Mouse (Mus musculus) adrenal gland, postnatal 14 days (tissue): Measurements from ENCODE around the gene Ror1. TPM values are rescaled to one million over a fixed set of nuclear protein-coding genes. Genes with fewer than 3 reads are reported as not detected.

ENCODE experiments used
- DNase-seq: peaks from one replicate; pipeline ENCODE4 v3.0.0; 2021; ENCODE audit warnings: mixed read lengths
- total RNA-seq: library from RNA; stranded (reverse); gene quantifications from 2 replicates; pipeline ENCODE4 v1.2.3, GENCODE M21; 2021

Ror1 gene
- total RNA-seq, 1 experiment from 2014 or later = 4.6 TPM

- peak; percentile 67 for DNase-seq
Measured at GRCm38 (mm10) chr4:100321758-100322157, 226.2 kb downstream of the Ror1 start.

GRCm38 (mm10) chr4:100324719-100325515, 229.3 kb downstream of the Ror1 start:
- no peak for DNase-seq

GRCm38 (mm10) chr4:100328361-100328970, 232.9 kb downstream of the Ror1 start:
- no peak for DNase-seq

GRCm38 (mm10) chr4:100335168-100335567, 239.6 kb downstream of the Ror1 start:
- no peak for DNase-seq

- DNase-seq = no peak
Measured at GRCm38 (mm10) chr4:100347791-100348190, 252.2 kb downstream of the Ror1 start.

GRCm38 (mm10) chr4:100350106-100350795, 254.7 kb downstream of the Ror1 start:
- DNase-seq = peak; percentile 12

GRCm38 (mm10) chr4:100351797-100352290, 256.3 kb downstream of the Ror1 start:
- peak; percentile 11 for DNase-seq

GRCm38 (mm10) chr4:100355566-100355965, 260.0 kb downstream of the Ror1 start:
- peak; percentile 56 for DNase-seq

- DNase-seq = no peak
Measured at GRCm38 (mm10) chr4:100357881-100358589, 262.4 kb downstream of the Ror1 start.

GRCm38 (mm10) chr4:100363666-100364065, 268.1 kb downstream of the Ror1 start:
- DNase-seq = no peak

- no peak for DNase-seq
Measured at GRCm38 (mm10) chr4:100368691-100369090, 273.1 kb downstream of the Ror1 start.

- DNase-seq = no peak
Measured at GRCm38 (mm10) chr4:100369541-100370174, 274.1 kb downstream of the Ror1 start.

- no peak for DNase-seq
Measured at GRCm38 (mm10) chr4:100372806-100373205, 277.2 kb downstream of the Ror1 start.

- no peak for DNase-seq
Measured at GRCm38 (mm10) chr4:100373780-100374179, 278.2 kb downstream of the Ror1 start.

- no peak for DNase-seq
Measured at GRCm38 (mm10) chr4:100375286-100375685, 279.7 kb downstream of the Ror1 start.

- no peak for DNase-seq
Measured at GRCm38 (mm10) chr4:100376163-100376562, 280.6 kb downstream of the Ror1 start.

- DNase-seq = no peak
Measured at GRCm38 (mm10) chr4:100377231-100377630, 281.6 kb downstream of the Ror1 start.

- DNase-seq = no peak
Measured at GRCm38 (mm10) chr4:100377996-100378395, 282.4 kb downstream of the Ror1 start.

- DNase-seq = no peak
Measured at GRCm38 (mm10) chr4:100381760-100382159, 286.2 kb downstream of the Ror1 start.

- no peak for DNase-seq
Measured at GRCm38 (mm10) chr4:100386272-100386988, 290.8 kb downstream of the Ror1 start.

GRCm38 (mm10) chr4:100390436-100390835, 294.8 kb downstream of the Ror1 start:
- DNase-seq = no peak
